Mouse (Mus musculus) stomach, embryonic 15.5 days (tissue): ENCODE measurements at regions not wholly inside any gene's neighbourhood (a gene's known extent, or its start where the extent isn't known, plus 50 kb on each side); places are given as distances from the start of the nearest gene placed in this dataset.
A peak's percentile ranks its signal among the peaks of the same experiment; 100 is the strongest.

Source experiments
- ATAC-seq: fragments of 200-750 bp; cut with Nextera tagmentation; 2 replicates; pipeline ENCODE4 v1.8.0; 2017; ENCODE audit warnings: low read depth, moderate number of reproducible peaks, moderate TSS enrichment; ENCODE audit not compliant: insufficient read depth, low FRiP score
- H3K27ac ChIP-seq: fragments of 300-500 bp; sonication (generic); 2 replicates; pipeline ENCODE4 v1.5.1; 2015; ENCODE audit warnings: mild to moderate bottlenecking, inconsistent platforms
- H3K27me3 ChIP-seq: fragments of 300-500 bp; sonication (generic); replicated peaks from 2 replicates; pipeline ENCODE4 v1.6.1; 2015; ENCODE audit warnings: inconsistent platforms
- H3K36me3 ChIP-seq: fragments of 300-500 bp; sonication (generic); 2 replicates; pipeline ENCODE4 v1.6.1; 2015; ENCODE audit warnings: inconsistent platforms
- H3K4me1 ChIP-seq: fragments of 300-500 bp; sonication (generic); 2 replicates; pipeline ENCODE4 v1.6.1; 2015; ENCODE audit warnings: inconsistent platforms
- H3K4me2 ChIP-seq: fragments of 300-500 bp; sonication (generic); 2 replicates; pipeline ENCODE4 v1.6.1; 2015; ENCODE audit warnings: mild to moderate bottlenecking, inconsistent platforms
- H3K4me3 ChIP-seq: fragments of 300-500 bp; sonication (generic); replicated peaks from 2 replicates; pipeline ENCODE4 v1.5.1; 2015; ENCODE audit warnings: inconsistent platforms
- H3K9ac ChIP-seq: fragments of 300-500 bp; sonication (generic); 2 replicates; pipeline ENCODE4 v1.6.1; 2015; ENCODE audit warnings: inconsistent platforms
- H3K9me3 ChIP-seq: fragments of 300-500 bp; sonication (generic); 2 replicates; pipeline ENCODE4 v1.6.1; 2016; ENCODE audit warnings: inconsistent platforms
- WGBS: fragments of 180-500 bp; shearing (Covaris S2); methylation state at CpG from one replicate; pipeline ENCODE4 v1.1.7; 2015; 5-methylcytosine and 5-hydroxymethylcytosine counted together

GRCm38 (mm10) chr11:17468431-17469165 lies 211.2 kb downstream of the C1d start:
- Histone ChIP-seq H3K36me3 (no peaks in the 10 kb centered on the region), H3K4me2 (no peak overlapping the region), H3K9ac (no peak overlapping the region), H3K4me1 (no peaks in the 10 kb centered on the region), H3K27ac (no peak overlapping the region), H3K4me3 (no peak overlapping the region), H3K9me3 (no peaks in the 10 kb centered on the region), H3K27me3 (no peaks in the 10 kb centered on the region)
- WGBS = 76% methylated on average over 2 of the region's 2 CpGs
- no peak for ATAC-seq

- Histone ChIP-seq H3K27me3 (no peaks in the 10 kb centered on the region), H3K9me3 (no peaks in the 10 kb centered on the region), H3K4me3 (no peak overlapping the region), H3K4me1 (no peaks in the 10 kb centered on the region), H3K4me2 (no peak overlapping the region), H3K27ac (peak overlapping the region; percentile 44; the same call in 1 of the 2 replicates), H3K36me3 (no peaks in the 10 kb centered on the region), H3K9ac (no peak overlapping the region)
- ATAC-seq = no peak; the same call in 1 of the 2 replicates
- WGBS = 35% methylated on average over 4 of the region's 4 CpGs
These were observed 224.1 kb downstream of the C1d start for GRCm38 (mm10) chr11:17481436-17481996.

GRCm38 (mm10) chr11:17483849-17484441 lies 226.6 kb downstream of the C1d start:
- no peak overlapping the region for H3K9ac ChIP-seq
- H3K27me3 ChIP-seq = no peaks in the 10 kb centered on the region
- ATAC-seq = peak; percentile 56; the same call in 1 of the 2 replicates
- no peak overlapping the region for H3K27ac ChIP-seq
- no peak overlapping the region for H3K4me2 ChIP-seq
- H3K4me1 ChIP-seq = no peaks in the 10 kb centered on the region
- H3K9me3 ChIP-seq = no peaks in the 10 kb centered on the region
- 69% methylated on average over 3 of the region's 3 CpGs for WGBS
- no peaks in the 10 kb centered on the region for H3K36me3 ChIP-seq
- no peak overlapping the region for H3K4me3 ChIP-seq

GRCm38 (mm10) chr11:17501120-17502043 lies 244.0 kb downstream of the C1d start:
- Histone ChIP-seq H3K4me1 (no peaks in the 10 kb centered on the region), H3K9me3 (no peaks in the 10 kb centered on the region), H3K9ac (no peak overlapping the region), H3K4me3 (no peak overlapping the region), H3K4me2 (no peak overlapping the region), H3K27me3 (no peaks in the 10 kb centered on the region), H3K36me3 (no peaks in the 10 kb centered on the region), H3K27ac (no peak overlapping the region)
- WGBS = 69% methylated on average over 14 of the region's 14 CpGs
- no peak for ATAC-seq

GRCm38 (mm10) chr11:17502052-17502451 lies 244.7 kb downstream of the C1d start:
- H3K4me1 ChIP-seq = no peaks in the 10 kb centered on the region
- H3K36me3 ChIP-seq = no peaks in the 10 kb centered on the region
- no peak overlapping the region for H3K9ac ChIP-seq
- no peak for ATAC-seq
- H3K27ac ChIP-seq = no peak overlapping the region
- H3K4me3 ChIP-seq = no peak overlapping the region
- no peak overlapping the region for H3K4me2 ChIP-seq
- WGBS = 89% methylated on average over 7 of the region's 7 CpGs
- no peaks in the 10 kb centered on the region for H3K27me3 ChIP-seq
- H3K9me3 ChIP-seq = no peaks in the 10 kb centered on the region

GRCm38 (mm10) chr11:17522220-17522919 lies 265.0 kb downstream of the C1d start:
- H3K9ac ChIP-seq = no peak overlapping the region
- ATAC-seq = no peak
- H3K27me3 ChIP-seq = no peaks in the 10 kb centered on the region
- H3K4me3 ChIP-seq = no peak overlapping the region
- no peaks in the 10 kb centered on the region for H3K9me3 ChIP-seq
- no peak overlapping the region for H3K4me2 ChIP-seq
- H3K36me3 ChIP-seq = no peaks in the 10 kb centered on the region
- H3K4me1 ChIP-seq = no peaks in the 10 kb centered on the region
- no peak overlapping the region for H3K27ac ChIP-seq
- WGBS = 54% methylated on average over 12 of the region's 12 CpGs

- WGBS = 88% methylated on average over 4 of the region's 4 CpGs
- Histone ChIP-seq H3K4me3 (no peak overlapping the region), H3K4me2 (no peak overlapping the region), H3K9me3 (no peaks in the 10 kb centered on the region), H3K36me3 (no peaks in the 10 kb centered on the region), H3K27ac (no peak overlapping the region), H3K9ac (no peak overlapping the region), H3K4me1 (no peaks in the 10 kb centered on the region), H3K27me3 (no peaks in the 10 kb centered on the region)
- no peak for ATAC-seq
These were observed 265.9 kb downstream of the C1d start for GRCm38 (mm10) chr11:17523329-17523728.

- ATAC-seq = no peak
- Histone ChIP-seq H3K4me3 (no peak overlapping the region), H3K27me3 (no peaks in the 10 kb centered on the region), H3K4me2 (no peak overlapping the region), H3K4me1 (no peaks in the 10 kb centered on the region), H3K9ac (no peak overlapping the region), H3K27ac (no peak overlapping the region), H3K9me3 (no peaks in the 10 kb centered on the region), H3K36me3 (no peaks in the 10 kb centered on the region)
- 49% methylated on average over 7 of the region's 7 CpGs for WGBS
These were observed 267.8 kb downstream of the C1d start for GRCm38 (mm10) chr11:17524985-17525775.

- 0 out of 2 replicates have a peak overlapping the region, but pooled peaks have one; percentile 17 for H3K27ac ChIP-seq
These were observed 269.1 kb downstream of the C1d start for GRCm38 (mm10) chr11:17526476-17526875.

GRCm38 (mm10) chr11:17528609-17529008 lies 271.2 kb downstream of the C1d start:
- no peak overlapping the region for H3K27ac ChIP-seq
- no peak overlapping the region for H3K9ac ChIP-seq
- H3K9me3 ChIP-seq = no peaks in the 10 kb centered on the region
- 71% methylated on average over 6 of the region's 6 CpGs for WGBS
- no peak overlapping the region for H3K4me3 ChIP-seq
- no peak overlapping the region for H3K4me2 ChIP-seq
- peak; percentile 35; the same call in 1 of the 2 replicates for ATAC-seq
- H3K27me3 ChIP-seq = no peaks in the 10 kb centered on the region
- no peaks in the 10 kb centered on the region for H3K4me1 ChIP-seq
- H3K36me3 ChIP-seq = no peaks in the 10 kb centered on the region

More at GRCm38 (mm10) chr11:17526476-17526875, 269.1 kb downstream of the C1d start:
- Histone ChIP-seq H3K9me3 (no peaks in the 10 kb centered on the region), H3K4me3 (no peak overlapping the region), H3K27me3 (no peaks in the 10 kb centered on the region), H3K36me3 (no peaks in the 10 kb centered on the region), H3K4me2 (no peak overlapping the region), H3K4me1 (no peaks in the 10 kb centered on the region), H3K9ac (no peak overlapping the region)
- WGBS = 64% methylated on average over 5 of the region's 5 CpGs
- ATAC-seq = no peak

GRCm38 (mm10) chr11:17533706-17534105 lies 276.3 kb downstream of the C1d start:
- no peaks in the 10 kb centered on the region for H3K9me3 ChIP-seq
- no peak overlapping the region for H3K9ac ChIP-seq
- no peaks in the 10 kb centered on the region for H3K27me3 ChIP-seq
- 79% methylated on average over 3 of the region's 3 CpGs for WGBS
- H3K4me2 ChIP-seq = no peak overlapping the region
- H3K36me3 ChIP-seq = no peaks in the 10 kb centered on the region
- H3K27ac ChIP-seq = no peak overlapping the region
- H3K4me1 ChIP-seq = no peaks in the 10 kb centered on the region
- ATAC-seq = no peak
- no peak overlapping the region for H3K4me3 ChIP-seq
